ENCODE assay signal across 28 mouse cellular contexts in genomic region chr1:171157965-171158364, GRCm38 (mm10). TPM values are rescaled to one million over a fixed set of nuclear protein-coding genes. Genes with fewer than 3 reads are reported as not detected.
"Had no signal": no experiment of that assay in that cellular context is flagged by ENCODE, and none has a peak within 500 bp of the region (broad histone marks: within the 10 kb centered on the region; RNA-seq: fewer than 3 reads in every experiment).

No protein-coding gene starts in this region.

- H3K27ac ChIP-seq: embryonic facial prominence, embryonic 10.5 days; embryonic facial prominence, embryonic 12.5 days; embryonic facial prominence, embryonic 13.5 days; embryonic facial prominence, embryonic 15.5 days; forebrain, embryonic 10.5 days; forebrain, embryonic 12.5 days; forebrain, embryonic 13.5 days; forebrain, embryonic 15.5 days; heart, adult 2 months; heart, embryonic 10.5 days had no signal

- H3K4me2 ChIP-seq: embryonic facial prominence, embryonic 12.5 days; embryonic facial prominence, embryonic 13.5 days; embryonic facial prominence, embryonic 15.5 days; forebrain, embryonic 12.5 days; forebrain, embryonic 13.5 days; forebrain, embryonic 15.5 days; heart, embryonic 11.5 days; heart, embryonic 12.5 days had no signal

- H3K36me3 ChIP-seq: embryonic facial prominence, embryonic 10.5 days; embryonic facial prominence, embryonic 12.5 days; embryonic facial prominence, embryonic 13.5 days; embryonic facial prominence, embryonic 15.5 days; forebrain, embryonic 10.5 days; forebrain, embryonic 12.5 days; forebrain, embryonic 15.5 days; heart, embryonic 10.5 days; heart, embryonic 12.5 days had no signal

- H3K4me1 ChIP-seq: forebrain, embryonic 15.5 days had no signal

- DNase-seq: cerebellum, postnatal 10 days; cerebellum, postnatal 14 days; cerebellum, postnatal 25 days; cerebellum, postnatal 36 days; embryo, embryonic 11 days; forebrain, postnatal 0 days; gastrocnemius, postnatal 10 days; gastrocnemius, postnatal 14 days; gastrocnemius, postnatal 25 days; heart, adult 11 months; heart, adult 18-20 months; heart, adult 2 months had no signal

- H3K9me3 ChIP-seq: embryonic facial prominence, embryonic 10.5 days; embryonic facial prominence, embryonic 12.5 days; embryonic facial prominence, embryonic 13.5 days; embryonic facial prominence, embryonic 15.5 days; forebrain, embryonic 10.5 days; forebrain, embryonic 12.5 days; forebrain, embryonic 13.5 days; forebrain, embryonic 15.5 days; heart, embryonic 10.5 days; heart, embryonic 12.5 days had no signal

- H3K9ac ChIP-seq: embryonic facial prominence, embryonic 12.5 days; embryonic facial prominence, embryonic 13.5 days; embryonic facial prominence, embryonic 15.5 days; forebrain, embryonic 12.5 days; forebrain, embryonic 13.5 days; forebrain, embryonic 15.5 days; forebrain, postnatal 0 days; heart, embryonic 12.5 days had no signal

- H3K4me3 ChIP-seq: embryonic facial prominence, embryonic 10.5 days; embryonic facial prominence, embryonic 12.5 days; embryonic facial prominence, embryonic 13.5 days; embryonic facial prominence, embryonic 15.5 days; erythroblast, embryonic 14.5 days; forebrain, embryonic 10.5 days; forebrain, embryonic 12.5 days; forebrain, embryonic 13.5 days; forebrain, embryonic 15.5 days; heart, adult 2 months; heart, embryonic 10.5 days; heart, embryonic 12.5 days had no signal

RNA-seq across cellular contexts. Expression of gene Mpz, which starts 7.5 kb away (rescaled TPM):
- total RNA-seq: common myeloid progenitor, adult 5-6 weeks had no signal
- polyA plus RNA-seq: erythroblast, embryonic 14.5 days; forebrain, embryonic 16.5 days; heart, embryonic 11.5 days had no signal

RNA-seq across cellular contexts. Expression of gene Pcp4l1, which starts 38.1 kb away (rescaled TPM):
- polyA plus RNA-seq: erythroblast, embryonic 14.5 days had no signal

RNA-seq across cellular contexts. Expression of gene Nr1i3, which starts 55.8 kb away (rescaled TPM):
- total RNA-seq: forebrain, postnatal 0 days; gastrocnemius, adult 18-20 months; gastrocnemius, postnatal 10 days; gastrocnemius, postnatal 14 days; gastrocnemius, postnatal 25 days; heart, adult 18-20 months; heart, adult 2 months; heart, adult 8-10 months had no signal
- polyA plus RNA-seq: erythroblast, embryonic 14.5 days; heart, adult 2 months had no signal
